Mouse (Mus musculus) thymus, adult 18-20 months (tissue): ENCODE measurements at regions not wholly inside any gene's neighbourhood (a gene's known extent, or its start where the extent isn't known, plus 50 kb on each side); places are given as distances from the start of the nearest gene placed in this dataset.
A peak's percentile ranks its signal among the peaks of the same experiment; 100 is the strongest.

ENCODE experiments used
- DNase-seq, 2 experiments: peaks; one replicate each; pipeline ENCODE4 v3.0.0; 2022; ENCODE audit warnings: mixed read lengths in 2 of 2

DNA sequence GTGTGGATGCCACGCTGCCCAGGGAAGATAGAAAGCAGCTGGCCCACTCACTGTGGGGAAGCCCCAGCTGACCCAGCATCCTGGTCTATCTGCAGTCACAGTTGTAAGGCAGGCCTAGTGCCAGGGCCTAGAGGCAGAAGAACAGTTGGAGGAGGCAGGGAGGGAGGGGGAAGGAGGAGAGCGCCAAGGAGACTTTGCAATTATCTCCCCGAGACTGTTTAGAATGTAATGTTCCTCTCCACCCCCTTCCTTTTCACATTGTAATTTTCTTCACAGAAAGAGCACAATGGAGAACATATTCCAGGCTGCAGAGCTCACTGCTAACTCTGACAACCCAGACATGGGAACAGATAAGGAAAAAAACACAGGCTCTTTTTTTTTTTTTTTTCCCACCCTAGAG, 1382.3 kb downstream of the Gsdmc2 start:
- no peak for DNase-seq

DNA sequence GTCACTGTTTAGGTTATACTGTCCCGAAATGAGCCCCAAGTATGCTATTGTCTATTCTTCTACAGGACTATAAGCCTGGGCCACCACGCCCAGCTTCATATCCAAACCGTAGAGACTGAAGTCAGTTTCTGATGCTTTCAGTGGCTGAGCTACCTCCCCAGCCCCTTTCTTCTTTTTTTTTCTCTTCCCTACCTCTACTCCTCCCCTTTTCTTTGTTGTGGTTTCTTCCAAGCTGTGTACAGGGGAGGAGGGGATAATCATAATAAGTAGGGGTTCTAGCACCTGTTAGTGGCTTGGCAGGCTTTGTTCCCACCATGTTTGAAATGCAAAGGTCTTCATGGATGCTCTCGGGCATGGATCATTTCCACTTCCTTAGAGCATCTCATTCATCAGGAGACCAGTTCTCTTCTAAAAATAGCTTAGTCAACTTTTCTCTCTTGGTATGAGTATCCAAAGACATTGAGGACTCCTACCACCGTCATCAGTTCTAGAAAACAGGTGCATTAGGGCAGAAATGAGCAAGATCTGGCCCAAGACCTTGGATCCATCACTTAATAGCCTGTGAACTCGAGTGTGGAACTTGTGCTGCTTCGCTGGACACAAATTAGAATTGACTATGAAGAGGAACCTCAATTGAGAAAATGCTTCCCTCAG, 1383.5 kb downstream of the Gsdmc2 start:
- DNase-seq = no peak

DNA sequence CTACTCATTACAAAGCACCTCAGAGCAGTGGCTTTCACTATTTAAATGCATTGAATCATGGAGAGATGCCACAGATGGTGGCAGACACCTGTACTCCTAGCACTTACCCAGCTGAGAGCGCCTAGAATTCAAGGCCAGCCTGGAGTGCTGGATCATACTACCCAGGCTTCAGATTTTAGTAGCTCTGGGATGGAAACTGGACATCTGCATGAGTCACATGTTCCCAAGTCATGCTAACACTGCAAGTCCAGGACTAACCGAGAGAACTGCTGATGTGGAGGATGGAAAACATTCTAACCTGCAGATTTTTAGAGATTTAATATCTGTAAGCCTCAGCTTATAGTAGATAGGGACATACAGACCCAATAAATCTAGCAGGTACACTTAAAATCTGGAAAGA, 1384.3 kb downstream of the Gsdmc2 start:
- DNase-seq = no peak

DNA sequence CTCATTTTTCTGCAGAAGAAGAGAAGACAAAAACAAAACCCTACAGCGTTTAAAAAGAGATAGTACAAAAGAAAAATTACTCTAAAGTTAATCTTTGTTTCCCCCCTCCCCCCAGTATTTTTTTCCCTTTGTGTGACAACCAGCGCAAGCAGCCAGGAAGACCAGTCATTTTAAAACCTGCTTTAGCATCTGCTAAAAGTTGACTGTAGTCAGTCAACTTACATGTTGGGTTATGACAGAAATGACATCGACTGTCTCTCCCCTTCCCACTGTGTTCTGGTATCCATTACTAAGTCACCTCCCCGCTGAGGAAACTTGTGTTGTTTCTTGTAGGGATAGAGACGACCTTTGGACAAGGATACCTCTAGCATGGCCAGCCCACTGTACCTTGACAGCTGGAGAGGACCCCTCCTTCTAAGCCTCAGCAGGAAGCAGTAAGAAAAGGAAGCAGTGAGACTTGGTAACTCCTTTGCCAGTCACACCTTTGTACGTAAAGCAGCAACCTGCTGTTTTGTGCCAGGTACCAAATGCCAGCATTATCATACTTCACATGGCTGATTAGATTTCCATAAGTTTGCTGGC, 1384.9 kb downstream of the Gsdmc2 start:
- DNase-seq = no peak

DNA sequence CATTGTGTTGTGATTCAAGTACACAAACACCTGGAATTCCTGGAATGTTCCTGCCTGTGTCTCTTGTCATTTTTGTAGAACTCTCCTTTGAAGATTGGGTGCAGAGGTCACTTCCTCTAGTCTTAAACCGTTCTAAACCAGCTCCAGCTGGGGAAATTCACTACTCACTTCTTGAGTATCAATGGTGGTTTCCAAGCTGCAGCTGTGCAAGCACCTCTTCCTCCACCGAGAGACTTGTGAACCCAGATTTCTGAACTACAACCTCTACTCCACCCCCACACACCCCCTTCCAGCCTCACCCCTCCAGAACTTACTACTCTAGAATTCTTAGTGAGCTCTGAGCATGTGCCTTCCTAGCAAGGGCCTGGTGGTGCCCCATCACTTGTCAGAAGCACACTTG, 1387.0 kb downstream of the Gsdmc2 start:
- peak; percentile 15 to 40 for DNase-seq

DNA sequence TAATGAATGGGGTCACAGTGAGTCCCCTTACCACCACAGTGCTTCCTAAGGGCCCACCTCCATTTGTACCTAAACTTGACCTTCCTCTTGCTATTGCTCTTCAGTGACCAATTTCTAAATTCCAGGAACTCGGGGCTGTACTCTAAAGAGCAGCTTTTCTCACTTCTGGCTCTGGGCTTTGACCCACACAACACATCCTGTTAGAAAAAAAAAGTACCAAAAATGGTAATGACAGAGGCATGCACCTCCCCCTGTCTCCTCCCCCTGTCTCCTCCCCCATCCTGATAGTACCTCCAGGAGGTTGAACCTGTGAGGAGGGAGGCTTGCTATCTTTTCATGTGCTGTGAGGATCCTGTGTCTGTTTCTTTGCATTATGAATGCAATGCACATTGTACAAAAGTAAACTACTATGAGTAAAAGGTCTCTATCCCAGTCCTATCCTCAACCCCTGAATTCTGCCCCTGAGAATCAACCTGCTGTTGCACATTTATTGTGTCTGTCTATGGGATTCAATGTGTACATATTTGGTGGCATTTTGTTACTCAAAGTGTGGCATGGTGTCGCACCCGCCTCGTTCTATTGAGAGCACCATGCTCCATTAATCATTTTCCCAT, 1387.8 kb downstream of the Gsdmc2 start:
- peak; percentile 15 to 53 for DNase-seq

DNA sequence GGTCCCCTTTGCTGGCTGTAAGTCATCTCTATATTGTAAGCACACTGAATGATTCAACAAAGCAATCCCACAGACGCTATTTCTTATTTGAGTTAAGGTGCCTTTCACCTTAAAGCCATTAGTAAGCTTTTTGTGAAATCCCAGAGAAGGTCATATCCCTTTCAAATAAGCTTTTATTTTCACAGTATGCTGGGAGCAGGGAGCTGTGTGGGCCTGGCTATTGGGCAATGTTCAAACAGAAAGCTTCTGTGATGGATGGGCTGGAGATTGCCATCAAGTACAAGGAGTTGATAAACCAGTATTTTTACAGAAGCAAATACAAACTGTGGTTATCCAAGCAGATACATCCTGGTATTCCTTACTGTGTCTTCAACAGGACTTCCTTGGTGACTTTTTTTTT, 1389.0 kb downstream of the Gsdmc2 start:
- DNase-seq = no peak

DNA sequence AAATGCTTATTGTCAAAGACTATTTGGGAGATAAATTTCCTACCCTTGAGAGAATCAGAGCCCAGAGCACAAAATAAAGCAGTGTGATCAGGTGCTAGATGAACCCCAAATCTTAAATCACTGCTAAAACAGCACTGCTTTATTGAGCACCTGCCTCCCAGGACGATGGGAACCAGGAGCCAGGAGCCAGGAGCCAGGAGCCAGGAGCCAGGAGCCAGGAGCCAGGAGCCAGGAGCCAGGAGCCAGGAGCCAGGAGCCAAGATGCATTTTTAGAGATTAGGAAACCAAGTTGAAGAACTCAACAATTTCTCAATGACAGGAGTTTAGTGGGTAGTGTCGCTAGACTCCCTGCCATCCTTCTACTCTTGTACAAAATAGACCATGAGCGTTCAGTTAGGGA, 1396.9 kb downstream of the Gsdmc2 start:
- no peak for DNase-seq

DNA sequence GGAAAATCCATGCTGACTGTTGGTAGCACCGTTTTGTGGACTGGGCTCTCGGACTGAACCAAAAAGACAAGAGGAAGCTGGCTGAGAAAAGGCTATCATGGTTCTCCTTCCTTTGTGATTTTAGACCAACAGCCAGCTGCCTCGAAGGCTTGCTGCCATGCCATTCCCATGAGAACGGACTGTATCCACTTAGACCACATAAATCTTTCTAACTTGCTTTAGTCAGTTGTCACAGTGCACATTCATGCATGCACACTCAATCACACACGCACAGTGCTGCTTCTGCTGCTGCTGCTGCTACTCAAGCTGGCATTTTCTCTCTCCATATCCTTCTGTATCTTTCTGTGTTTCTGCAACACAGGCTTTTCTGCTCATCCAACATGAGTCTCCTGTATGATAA, 1405.8 kb downstream of the Gsdmc2 start:
- no peak for DNase-seq

DNA sequence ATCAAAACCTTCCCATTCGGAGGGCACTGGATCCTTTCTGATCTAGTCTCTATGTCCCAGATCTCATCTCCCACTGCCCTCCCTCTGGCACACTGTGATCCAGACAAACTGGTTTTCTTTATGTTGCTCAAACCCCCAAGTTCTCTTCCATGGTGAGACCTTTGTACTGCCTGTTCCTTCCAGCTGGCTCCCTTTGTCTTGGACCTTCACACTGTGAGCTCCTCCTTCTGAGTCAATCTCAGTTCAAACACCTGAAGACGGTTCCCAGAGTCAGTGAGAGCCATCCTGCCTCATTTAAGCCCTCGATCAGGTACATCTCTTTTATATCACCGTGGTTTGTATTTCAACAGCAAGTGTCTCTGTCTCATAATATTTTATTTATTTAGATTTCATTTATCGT, 1408.3 kb downstream of the Gsdmc2 start:
- DNase-seq = no peak

DNA sequence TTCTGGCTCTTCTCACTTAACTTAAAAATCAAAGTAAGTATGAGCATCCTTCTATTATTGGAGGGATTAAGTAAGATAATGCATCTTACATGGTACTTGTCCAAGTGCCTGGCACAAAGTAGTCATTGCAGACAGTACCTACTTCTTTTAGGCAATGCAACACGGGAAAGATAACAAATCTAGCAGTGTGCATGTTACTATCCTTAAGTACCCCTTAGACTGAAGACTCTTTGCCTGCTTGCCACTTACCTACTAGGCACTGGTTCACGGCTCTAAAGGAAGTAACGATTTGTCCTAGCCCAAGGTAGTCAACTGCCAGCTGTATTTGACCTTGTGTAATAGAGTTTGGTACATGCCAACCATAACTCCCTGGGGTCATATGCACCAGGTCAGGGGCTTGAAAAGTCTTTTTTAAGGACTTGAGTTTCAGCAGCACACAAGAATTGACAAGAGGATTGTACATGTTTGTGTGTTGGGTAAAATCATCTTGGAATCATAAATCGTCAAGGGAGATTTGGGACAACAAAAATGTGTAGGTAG, 1409.8 kb downstream of the Gsdmc2 start:
- no peak for DNase-seq

DNA sequence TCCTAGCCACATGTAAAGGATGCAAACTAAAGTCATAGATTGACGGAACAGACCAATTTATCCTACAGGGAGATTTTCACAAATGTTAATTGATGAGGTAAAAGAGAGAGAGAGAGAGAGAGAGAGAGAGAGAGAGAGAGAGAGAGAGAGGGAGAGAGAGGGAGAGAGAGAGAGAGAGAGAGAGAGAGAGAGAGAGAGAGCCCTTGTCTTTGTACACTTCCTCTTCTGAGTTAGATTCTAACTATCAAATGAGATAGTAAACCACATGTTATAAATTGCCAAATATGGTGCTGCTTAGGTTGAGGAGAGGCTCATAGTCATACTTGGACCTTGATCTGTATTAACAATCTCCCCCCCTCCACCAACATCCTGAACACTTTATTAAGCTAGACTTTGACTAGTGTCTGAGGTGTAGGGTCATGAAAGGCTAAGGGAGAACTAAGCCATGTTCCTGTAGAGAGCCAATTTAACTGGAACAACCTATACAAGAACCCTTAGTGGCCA, 1412.2 kb downstream of the Gsdmc2 start:
- no peak for DNase-seq

DNA sequence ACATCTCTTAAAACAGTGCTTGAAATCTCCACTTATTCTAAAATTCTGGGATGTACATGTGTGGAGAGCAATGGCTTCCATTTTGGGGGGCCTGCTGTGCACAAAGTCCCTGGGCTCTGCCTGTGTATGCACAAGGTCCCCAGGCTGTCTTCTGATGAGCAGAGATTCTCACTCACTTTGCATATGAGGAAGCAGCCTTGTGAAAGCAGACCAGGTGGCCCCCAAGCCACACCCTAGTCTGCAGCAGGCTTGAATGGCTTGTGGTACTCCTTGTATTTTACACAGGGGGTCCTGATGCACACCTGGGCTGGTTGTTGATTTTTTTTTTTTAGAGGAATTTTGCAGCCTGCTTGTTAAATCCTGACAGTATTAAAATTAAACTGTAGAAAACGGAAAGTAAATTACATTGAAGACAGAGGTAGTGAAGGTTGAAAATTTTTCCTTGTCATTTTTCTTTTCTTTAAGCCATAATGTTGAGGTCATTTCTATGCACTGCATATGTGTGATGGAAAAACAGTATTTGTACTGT, 1413.8 kb downstream of the Gsdmc2 start:
- DNase-seq = no peak

DNA sequence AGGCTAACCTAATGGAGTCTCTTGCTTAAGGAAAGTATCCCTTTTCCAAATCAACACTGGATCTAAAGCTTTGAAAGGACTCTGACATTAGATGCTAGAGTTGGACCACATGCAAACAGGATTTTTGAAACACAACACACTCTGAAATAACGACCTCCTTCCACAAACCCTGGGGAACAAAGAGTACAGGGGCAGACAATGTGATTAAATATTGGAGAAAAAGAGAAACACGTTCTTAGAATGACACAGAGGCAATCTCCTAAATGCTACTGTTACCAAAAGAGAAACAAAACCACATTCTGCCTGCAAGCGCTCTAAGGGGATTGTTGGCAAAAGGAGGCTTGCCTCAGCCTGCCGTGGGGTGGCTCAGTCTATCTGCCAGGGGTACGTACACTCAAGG, 1422.0 kb downstream of the Gsdmc2 start:
- no peak for DNase-seq

DNA sequence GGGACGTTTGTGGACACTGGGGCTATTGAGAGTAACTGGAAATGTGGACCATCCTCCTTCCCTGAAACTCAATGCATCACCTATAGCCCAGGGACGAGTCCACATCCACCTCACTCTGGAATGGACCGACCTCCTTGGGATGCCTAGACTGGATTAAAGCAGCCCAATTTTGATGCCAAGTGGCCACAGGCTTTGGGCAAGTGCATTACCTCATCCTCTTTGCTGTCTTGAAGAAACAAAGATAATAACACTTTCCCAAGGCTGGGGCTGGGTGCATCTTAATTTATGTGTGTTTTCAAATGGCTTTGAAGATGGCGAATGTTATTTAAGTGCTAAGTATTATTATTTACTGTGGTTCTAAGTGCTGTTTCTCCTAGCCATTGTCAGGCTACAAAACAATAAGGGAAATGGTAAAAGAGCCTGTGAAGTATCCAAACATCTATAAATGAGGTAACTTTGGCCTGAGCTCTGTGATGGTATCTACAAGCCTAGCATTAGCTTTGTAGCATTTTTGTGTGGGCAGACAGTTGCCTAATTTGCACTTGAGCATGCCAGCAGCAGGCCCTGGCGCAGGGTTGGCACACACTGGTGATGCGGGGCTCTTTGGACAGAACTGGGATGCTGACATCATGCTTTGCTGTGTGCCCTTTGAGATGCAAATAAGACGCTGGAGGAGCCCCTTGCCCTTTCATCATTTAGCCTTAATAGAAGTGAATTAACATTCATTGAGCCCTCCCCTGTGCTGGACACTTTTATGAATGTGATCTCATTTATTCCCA, 1423.7 kb downstream of the Gsdmc2 start:
- DNase-seq = no peak

DNA sequence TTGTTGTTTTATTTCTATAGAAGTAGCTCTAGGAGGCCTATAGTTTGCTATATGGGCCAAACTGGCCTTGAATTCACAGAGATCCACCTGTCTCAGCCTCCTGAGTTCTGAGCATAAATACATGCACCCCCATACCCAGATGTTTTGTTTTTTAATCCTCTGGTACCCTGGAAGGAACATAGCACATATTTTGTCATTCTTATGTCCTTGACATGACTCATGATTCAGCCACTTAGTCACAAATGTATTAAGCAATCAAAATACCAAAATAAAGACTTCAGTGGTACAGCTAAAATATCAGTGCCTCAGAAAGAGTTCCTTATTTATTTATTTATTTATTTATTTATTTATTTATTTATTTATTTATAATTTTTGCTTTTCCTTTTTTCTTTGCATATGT, 1428.3 kb downstream of the Gsdmc2 start:
- DNase-seq = no peak

DNA sequence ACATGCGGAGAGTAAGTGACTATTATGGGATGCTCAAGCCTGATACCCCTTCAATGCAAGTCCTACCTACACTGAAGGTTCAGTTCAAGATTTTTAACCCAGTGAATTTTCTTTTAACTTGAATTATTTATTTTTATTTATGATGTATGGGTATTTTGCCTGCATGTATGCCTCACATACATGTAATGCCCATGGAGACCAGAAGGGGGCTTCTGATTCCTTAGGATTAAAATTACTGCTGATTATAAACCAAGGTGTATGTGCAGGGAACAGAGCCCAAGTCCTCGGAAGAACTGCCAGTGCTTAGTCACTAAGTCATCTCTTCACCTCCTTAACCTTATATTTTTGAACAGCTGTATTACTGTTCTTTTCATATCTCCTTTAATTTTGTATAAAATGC, 1431.3 kb downstream of the Gsdmc2 start:
- no peak for DNase-seq

DNA sequence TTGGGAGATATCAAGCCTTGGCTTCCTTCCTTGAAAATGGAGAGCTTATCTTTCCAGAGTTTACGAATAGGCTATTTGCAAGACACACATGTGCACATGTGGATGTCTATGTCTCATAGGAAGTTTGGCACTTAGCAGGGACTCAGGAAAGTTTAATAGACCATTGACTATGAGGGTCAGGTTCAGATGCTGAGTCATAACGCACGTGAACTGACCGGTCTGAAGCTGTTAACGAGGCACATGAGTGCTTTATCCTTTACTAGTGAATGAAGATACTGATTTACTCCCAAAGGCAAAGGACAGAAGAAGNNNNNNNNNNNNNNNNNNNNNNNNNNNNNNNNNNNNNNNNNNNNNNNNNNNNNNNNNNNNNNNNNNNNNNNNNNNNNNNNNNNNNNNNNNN, 1442.8 kb downstream of the Gsdmc2 start:
- no peak for DNase-seq

DNA sequence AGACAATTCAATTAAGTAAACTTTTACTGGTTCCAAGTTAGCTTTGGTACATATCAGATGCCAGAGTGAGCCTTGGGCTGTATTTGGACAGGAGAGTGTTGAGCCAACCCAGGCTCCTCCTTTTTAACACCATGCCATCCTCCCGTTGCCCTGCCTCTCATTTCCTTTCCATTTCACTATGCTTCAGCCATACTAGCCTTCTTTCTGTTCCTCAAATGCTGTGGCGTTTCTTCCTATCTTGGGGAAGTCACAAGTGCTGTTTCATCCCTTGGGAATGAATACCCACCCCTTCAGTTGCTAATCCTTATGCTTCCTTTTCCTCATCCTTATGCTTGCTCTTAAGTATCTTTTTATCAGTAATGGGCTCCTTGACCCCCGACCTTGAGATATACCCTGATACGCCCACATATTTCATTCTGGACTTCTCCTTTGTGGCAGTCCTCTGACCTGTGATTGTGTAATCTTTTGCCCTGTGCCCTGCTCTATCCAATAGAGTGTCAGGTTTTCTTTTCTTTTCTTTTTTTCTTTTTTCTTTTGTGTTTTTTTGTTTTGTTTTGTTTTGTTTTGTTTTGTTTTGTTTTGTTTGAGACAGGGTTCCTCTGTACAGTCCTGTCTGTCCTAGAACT, 1443.9 kb downstream of the Gsdmc2 start:
- DNase-seq = no peak

DNA sequence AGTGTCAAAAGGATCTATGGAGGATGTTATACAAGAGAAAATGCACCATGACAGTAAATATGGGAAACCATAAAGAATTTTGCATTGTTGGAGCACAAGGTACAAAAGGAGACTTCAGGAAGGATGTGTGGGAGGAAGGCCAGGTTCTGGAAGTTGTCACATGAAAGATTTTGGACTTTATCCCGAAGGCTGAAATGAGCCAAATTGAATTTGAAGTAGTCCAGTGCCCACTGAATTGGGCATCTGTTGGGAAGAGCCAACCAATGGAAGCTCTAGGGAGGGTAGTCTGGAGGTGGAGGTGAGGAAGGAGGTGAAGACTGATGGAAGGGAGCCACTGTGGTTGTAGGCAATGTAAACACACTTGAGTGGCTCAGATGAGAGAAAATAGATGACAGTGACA, 1445.6 kb downstream of the Gsdmc2 start:
- no peak for DNase-seq

DNA sequence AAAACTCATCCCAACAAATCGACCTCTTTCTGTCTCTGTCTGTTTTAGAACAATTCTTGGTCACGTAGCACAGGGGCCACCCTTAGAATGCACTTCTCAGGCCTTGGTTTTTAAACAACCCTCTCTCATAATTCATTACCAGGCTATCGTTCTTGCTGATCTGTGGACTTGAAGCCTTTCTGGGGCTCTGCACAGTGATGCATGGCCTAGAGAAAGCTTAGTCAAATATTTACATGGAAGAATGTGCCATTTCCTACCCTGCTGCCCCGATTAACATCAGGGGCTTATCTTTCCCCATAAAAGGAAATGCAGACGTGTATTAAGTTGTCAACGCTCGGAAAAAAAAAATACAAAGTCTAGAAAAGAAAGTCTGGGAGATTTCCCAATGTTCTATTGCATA, 1448.0 kb downstream of the Gsdmc2 start:
- no peak for DNase-seq

DNA sequence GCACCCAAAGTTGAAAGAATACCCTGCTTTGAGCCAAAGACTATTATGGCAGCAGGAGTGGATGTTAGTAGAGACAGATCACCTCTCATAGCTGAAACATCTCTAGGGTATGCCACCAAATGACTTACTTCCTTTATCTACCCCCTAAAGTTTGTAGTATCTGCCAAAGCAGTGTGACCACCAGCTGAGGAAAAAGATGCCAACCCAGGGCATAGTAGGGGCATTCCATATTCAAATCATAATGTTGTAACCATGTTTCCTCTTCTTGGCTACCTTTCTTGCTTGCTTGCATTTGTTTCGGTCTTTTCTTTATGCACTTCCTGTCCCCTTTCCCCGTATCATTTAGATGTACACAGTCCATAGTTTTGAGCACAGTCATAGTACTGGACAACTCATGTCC, 1449.6 kb downstream of the Gsdmc2 start:
- DNase-seq = no peak

DNA sequence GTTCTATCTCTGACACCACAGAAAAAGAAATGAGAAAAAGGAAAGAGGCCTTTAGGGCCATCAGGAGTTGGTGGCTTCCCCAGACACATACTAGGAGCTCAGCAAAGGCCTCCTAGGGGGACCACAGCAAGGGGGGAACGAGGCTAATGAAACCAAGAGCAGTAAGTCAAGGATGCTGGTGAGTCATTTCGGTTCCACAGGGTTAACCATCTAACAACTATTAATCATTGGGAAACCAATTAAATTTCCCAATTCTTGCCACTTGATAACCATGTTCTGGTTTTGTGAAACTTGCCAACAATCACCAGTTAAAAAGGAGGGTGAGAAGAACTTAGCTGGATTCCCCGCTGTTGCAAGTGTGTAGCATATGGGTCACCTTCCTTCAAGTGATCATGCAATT, 1451.6 kb downstream of the Gsdmc2 start:
- no peak for DNase-seq
